Mouse (Mus musculus): ENCODE results near the gene Dhrs11.

DNA sequence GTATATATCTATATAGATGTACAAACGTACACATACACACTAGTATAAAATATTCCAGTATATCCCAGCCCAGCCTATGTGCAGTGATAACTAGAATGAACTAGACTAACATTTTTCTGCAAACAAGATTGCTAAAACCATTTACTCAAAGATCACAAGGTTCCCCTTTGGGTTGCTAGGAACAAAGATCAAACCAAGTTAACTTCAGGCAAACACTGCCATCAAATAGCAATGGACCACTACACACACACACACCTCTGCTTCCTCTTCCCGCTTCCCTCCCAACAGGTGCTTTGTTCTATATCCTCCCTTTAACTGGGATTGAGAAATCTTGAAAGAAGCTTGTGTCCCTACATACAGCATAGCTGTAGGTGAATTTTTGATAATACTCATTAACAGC, 38.8 kb upstream of the Dhrs11 start:
- TF ChIP-seq CTCF (IDR thresholded peaks at IDR 0.05; ENCODE audit: borderline replicate concordance, insufficient read depth, low read depth, low read length) (no peak), POLR2A (IDR thresholded peaks at IDR 0.05; ENCODE audit: borderline replicate concordance, insufficient read depth, low read length) (no peak)
